Mouse (Mus musculus) CH12.LX (cell line): ENCODE measurements around the gene Mrln.

ENCODE experiments used
- CHD2 ChIP-seq: IDR thresholded peaks from 2 replicates; pipeline ENCODE4 v1.6.1; 2011; ENCODE audit warnings: low read length, improper control_type of control experiment
- CTCF ChIP-seq, 2 experiments: IDR thresholded peaks in 1 of 2; conservative IDR thresholded peaks in 1 of 2; 2 replicates each; pipeline ENCODE4 v1.5.1; 2011 to 2012; ENCODE audit warnings: low read depth in 2 of 2, low read length in 2 of 2, improper control_type of control experiment in 1 of 2, inconsistent platforms in 1 of 2, mild to moderate bottlenecking in 1 of 2, moderate library complexity in 1 of 2
- EP300 ChIP-seq: IDR thresholded peaks from 2 replicates; pipeline ENCODE4 v1.6.1; 2011; ENCODE audit warnings: low read length, improper control_type of control experiment
- HCFC1 ChIP-seq: IDR thresholded peaks from 2 replicates; pipeline ENCODE4 v1.6.1; 2012; ENCODE audit warnings: low read depth, mild to moderate bottlenecking, inconsistent platforms, low read length, improper control_type of control experiment
- POLR2AphosphoS2 ChIP-seq: IDR thresholded peaks from 2 replicates; pipeline ENCODE4 v1.6.1; 2011; ENCODE audit warnings: low read depth, low read length, improper control_type of control experiment
- SIN3A ChIP-seq: IDR thresholded peaks from 2 replicates; pipeline ENCODE4 v1.6.1; 2012; ENCODE audit warnings: low read length, improper control_type of control experiment, inconsistent platforms

DNA sequence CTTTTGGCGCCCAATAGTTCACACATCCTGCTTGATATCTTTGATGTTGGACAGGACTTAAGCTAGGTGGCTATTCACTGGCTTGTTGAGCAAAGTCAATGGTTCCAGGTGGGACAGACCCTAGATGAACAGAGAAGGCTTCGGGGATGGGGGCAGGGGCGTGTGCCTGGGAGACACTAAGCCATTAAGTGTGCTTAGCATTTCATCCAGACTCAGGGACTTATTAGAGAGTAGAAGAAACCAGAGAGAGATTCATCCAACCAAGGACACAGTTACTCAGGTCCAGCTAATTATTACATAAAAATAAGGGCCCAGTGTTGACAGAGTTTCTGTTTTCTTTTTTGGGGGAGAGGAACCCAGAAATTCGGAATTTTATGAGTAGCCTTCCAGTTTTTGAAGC lies 45.9 kb downstream of the Mrln start:
- no peak for TF ChIP-seq CTCF (conservative IDR thresholded peaks at IDR 0.05 in 1 of 2, IDR thresholded peaks at IDR 0.05 in 1 of 2; ENCODE audit: low read depth in 2 of 2, low read length in 2 of 2)
- no peak for TF ChIP-seq CHD2
- no peak for TF ChIP-seq EP300
- no peak for TF ChIP-seq SIN3A
- TF ChIP-seq POLR2AphosphoS2: no peak
- TF ChIP-seq HCFC1: no peak
